Mouse (Mus musculus) monocyte, adult 5-6 weeks (primary cell): ENCODE measurements at regions not wholly inside any gene's neighbourhood (a gene's known extent, or its start where the extent isn't known, plus 50 kb on each side); places are given as distances from the start of the nearest gene placed in this dataset.

Experiments
- ATAC-seq: fragments of 153-309, 156-312 bp; replicated peaks from 2 replicates; pipeline ENCODE4 v1.8.0; 2017; ENCODE audit warnings: mild to moderate bottlenecking; ENCODE audit not compliant: low TSS enrichment, insufficient number of reproducible peaks, severe bottlenecking, poor library complexity, low FRiP score

GRCm38 (mm10) chr13:75598186-75598585, 108.4 kb upstream of the Ell2 start:
- ATAC-seq = no peak

- no peak for ATAC-seq
Measured at GRCm38 (mm10) chr13:75598675-75599074, 107.9 kb upstream of the Ell2 start.

GRCm38 (mm10) chr13:75623229-75623628, 83.3 kb upstream of the Ell2 start:
- ATAC-seq = no peak

GRCm38 (mm10) chr13:75627405-75627804, 79.2 kb upstream of the Ell2 start:
- no peak for ATAC-seq

GRCm38 (mm10) chr13:75631048-75631447, 75.5 kb upstream of the Ell2 start:
- ATAC-seq = no peak

- no peak for ATAC-seq
Measured at GRCm38 (mm10) chr13:75647513-75647912, 59.0 kb upstream of the Ell2 start.

GRCm38 (mm10) chr13:75651941-75652340, 54.6 kb upstream of the Ell2 start:
- ATAC-seq = no peak

- ATAC-seq = no peak
Measured at GRCm38 (mm10) chr13:75652966-75653365, 53.6 kb upstream of the Ell2 start.
